Mouse (Mus musculus) 3T3-L1 (cell line): ENCODE results near the gene Bcar1.
A peak's percentile ranks its signal among the peaks of the same experiment; 100 is the strongest.

Experiments used
- DNase-seq: peaks from one replicate; pipeline ENCODE4 v3.0.0-alpha.2; 2015; ENCODE audit warnings: low read depth, low spot score

The Bcar1 gene

DNA sequence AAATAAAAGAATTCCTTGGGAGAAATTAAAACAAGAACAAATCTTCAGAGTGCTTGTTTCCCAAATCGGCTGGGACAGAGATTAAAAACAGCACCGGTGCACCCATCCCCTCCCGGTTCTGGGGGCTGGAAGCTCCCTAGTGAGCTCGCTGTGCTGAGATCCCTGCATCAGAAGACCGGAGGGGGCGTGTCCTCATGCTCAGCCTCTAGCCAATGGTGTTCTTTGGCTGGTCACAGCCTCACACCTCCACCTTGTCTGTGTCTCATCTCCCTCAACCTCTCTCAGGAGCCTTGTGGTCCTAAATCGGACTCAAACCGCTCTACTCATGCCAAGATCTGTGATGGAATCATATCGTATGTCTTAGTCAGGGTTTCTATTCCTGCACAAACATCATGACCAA lies 61.1 kb downstream of the Bcar1 start:
- DNase-seq = no peak

DNA sequence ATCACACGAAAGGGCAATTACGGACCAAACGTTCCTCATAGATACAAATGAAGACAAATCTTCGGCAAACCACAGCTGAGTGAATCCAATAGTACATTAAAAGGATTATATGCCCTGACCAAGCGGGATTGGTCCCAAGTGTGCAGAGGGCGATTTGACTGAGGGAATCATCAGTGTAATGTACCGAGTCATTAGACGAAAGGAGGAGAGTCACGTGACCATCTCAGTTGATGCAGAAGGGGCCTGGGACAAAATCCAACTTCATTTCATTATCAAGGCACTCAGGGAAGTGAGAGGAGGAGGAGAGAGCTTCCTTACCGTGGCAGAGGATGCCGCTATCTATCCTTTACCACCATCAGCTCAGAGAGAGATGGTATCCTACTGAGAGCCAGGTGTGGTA lies 62.5 kb downstream of the Bcar1 start:
- no peak for DNase-seq

- no peak for DNase-seq
These were observed 63.1 kb downstream of the Bcar1 start for GRCm38 (mm10) chr8:111680423-111681028.

GRCm38 (mm10) chr8:111678848-111679247 lies 64.8 kb downstream of the Bcar1 start:
- DNase-seq = no peak

- peak; percentile 89 for DNase-seq
These were observed 65.5 kb downstream of the Bcar1 start for GRCm38 (mm10) chr8:111678111-111678510.

- peak; percentile 23 for DNase-seq
These were observed 67.4 kb downstream of the Bcar1 start for GRCm38 (mm10) chr8:111676237-111676636.

DNA sequence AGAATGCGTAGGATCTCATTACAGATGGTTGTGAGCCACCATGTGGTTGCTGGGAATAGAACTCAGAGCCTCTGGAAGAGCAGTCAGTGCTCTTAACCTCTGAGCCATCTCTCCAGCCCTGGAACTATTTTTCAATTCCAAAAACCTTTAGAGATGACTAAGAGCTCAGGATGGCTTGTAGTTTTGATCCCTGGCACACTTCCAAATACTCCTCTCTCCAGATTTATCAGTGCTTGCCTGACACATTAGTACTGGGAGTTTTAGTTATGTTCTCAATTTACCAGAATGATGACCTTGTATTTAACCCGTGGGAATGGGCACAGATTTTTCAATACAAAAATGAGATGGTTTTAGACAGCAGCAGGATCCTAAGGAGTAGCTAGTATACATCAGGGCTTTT lies 76.9 kb downstream of the Bcar1 start:
- peak; percentile 58 for DNase-seq

- peak; percentile 85 for DNase-seq
These were observed 81.1 kb downstream of the Bcar1 start for GRCm38 (mm10) chr8:111662473-111662872.
